Mouse (Mus musculus): Measurements from ENCODE around the gene Slc2a2. TPM values are rescaled to one million over a fixed set of nuclear protein-coding genes. Genes with fewer than 3 reads are reported as not detected.

Gene Slc2a2
- polyA plus RNA-seq (2017; shearing (Covaris generic)), result under 1 TPM; 0.21 to 0.38 (median 0.27) TPM

DNA sequence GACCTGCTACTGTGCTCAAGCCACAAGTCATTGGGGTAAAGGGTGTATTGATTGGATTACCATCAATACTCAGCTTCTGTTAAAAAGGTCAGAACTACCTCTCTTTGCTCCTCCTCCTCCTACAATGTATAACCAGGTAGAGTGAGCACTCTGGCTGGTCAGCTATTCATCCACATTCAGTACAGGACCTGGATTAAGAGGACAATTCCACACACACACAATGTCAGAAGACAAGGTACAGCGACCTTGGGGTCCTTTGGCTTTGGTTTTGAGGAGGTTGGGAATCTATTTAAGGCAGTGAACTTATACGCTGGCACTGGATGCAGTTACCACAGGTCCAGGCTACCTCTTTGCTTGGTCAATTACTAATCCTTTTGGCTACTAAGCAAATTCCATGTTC, at the start of gene Slc2a2:
TSS of gene Slc2a2 (plus strand) at position 107 of the 400 bp plus-strand sequence.
- ATAC-seq, result no peak

DNA sequence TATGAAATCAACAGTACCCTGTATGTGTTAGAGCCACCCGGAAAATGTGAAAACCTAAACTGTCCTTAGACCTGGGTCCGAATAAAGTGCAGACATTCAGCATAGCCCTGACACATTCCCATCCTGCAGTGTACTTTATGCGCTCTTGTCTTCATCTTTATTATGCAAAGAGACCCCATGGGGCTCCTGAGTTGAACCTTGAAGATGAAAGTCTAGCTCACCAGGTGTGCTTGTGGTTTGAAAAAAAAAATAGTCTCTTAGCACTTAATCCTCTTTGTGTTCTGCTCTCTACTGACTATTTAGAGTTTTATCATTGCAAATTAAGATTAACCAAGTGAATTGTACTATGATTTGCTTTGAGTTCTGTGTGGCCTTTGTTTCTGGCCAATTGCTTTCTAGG, 45.1 kb upstream of the Slc2a2 start:
- ATAC-seq, result no peak

DNA sequence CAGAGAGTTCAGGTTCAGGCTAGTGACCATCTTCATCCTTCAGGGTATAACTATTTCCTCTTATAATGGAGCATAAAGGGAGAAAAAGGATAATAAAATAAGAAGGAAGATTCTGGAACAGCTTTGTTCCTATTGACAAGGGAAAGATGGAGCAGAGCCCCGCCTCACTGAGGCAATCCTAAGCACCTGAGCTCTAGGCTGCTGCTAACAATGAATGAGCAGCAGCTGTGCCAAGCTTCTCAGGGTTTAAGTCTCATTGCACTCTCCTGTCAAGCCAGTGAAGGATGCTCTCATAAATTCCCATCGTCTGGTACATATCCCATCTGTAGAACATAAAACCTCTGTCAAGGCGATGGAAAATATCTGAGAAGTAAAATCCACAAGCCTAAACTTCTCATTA, 44.7 kb upstream of the Slc2a2 start:
- no peak for ATAC-seq

DNA sequence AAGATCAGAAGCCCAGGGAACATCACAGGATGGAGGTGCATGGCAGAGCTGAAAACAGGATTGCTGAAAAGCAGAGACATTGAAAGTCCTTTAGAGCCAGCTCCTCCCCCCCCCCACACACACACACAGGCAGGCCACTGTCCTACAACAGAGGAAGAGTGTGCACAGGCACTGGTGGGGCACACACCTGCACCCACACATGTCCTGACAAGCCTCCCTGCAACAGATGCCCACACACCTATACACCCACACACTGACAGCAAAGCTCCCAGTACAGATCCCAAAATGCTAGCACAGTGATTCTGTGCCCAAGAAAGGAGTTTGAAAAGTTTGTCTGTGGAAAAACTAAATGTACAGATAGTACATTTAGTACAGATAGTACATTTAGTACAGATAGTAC, 43.0 kb upstream of the Slc2a2 start:
- no peak for ATAC-seq

DNA sequence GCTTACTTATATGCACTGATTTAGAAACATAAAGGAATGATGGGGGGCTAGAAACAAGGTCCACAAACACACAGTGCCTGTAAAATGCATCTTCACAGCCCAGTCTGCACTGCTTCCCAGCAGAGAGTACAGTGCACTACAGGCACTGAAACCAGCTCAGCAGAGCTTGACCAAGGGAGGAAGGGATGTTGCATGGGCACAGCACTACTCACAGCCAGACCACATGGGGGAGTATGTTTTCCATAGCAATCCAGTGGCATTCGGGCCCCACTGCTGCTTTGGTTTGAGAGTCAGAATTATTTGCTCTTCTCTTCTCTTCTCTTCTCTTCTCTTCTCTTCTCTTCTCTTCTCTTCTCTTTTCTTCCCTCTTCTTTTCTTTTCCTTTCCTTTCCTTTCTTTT, 39.4 kb upstream of the Slc2a2 start:
- ATAC-seq, result no peak

DNA sequence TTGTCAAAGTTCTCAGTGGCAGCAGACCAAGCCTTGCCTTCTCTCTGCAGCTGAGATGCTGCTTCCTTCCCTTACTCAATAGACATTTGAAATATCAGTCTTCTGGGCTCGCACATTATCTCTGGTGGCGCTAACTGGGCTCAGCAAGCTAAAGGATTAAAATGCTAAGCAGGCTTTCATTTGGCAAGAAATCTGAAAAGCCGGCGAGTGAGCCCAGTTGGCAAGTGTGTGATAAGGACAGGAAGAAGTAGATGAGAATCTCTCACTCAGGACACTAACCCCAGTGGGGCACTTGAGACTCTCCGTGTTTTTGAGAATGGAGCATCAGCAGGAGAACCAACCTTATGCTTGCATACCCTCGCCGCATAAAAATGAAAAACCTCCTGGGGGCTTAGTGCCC, 16.9 kb upstream of the Slc2a2 start:
- ATAC-seq, result no peak

DNA sequence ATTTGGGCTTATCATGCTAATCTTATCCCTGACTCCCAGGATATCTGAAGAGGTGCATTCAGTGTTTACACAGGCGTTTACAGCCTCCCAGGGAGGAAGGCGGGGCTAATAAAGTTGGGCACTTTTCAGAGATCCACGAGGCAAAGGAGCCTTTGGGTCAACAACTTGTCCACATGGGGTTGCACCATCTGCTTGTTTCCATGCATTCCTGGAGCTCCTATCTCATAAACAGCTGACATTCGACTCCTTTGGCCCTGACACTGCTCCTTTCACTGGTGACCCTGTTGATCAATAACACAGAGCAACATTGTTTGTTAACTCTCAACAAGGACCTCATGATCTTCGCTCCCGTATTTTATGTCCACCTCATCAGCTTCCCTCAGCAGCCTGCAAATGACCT, 15.8 kb upstream of the Slc2a2 start:
- ATAC-seq, result no peak

DNA sequence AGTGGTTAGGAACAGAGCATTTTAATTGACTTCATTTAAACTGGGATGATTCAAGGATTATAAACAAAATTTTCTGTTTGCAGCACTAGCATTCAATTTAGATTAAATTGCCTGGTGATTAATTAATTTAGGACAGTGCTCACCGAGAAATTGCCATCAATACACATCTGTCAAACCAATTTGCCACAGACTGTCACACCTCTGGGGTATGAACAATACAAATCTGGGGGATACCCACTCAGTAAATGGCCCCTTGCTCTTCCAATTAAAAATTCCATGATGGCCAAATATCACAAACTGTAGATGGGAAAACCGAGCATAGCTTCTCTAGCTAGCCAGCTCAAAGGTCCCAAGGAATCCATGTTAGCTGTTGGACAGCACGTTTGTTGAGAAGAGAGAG, 15.3 kb upstream of the Slc2a2 start:
- ATAC-seq, result no peak

DNA sequence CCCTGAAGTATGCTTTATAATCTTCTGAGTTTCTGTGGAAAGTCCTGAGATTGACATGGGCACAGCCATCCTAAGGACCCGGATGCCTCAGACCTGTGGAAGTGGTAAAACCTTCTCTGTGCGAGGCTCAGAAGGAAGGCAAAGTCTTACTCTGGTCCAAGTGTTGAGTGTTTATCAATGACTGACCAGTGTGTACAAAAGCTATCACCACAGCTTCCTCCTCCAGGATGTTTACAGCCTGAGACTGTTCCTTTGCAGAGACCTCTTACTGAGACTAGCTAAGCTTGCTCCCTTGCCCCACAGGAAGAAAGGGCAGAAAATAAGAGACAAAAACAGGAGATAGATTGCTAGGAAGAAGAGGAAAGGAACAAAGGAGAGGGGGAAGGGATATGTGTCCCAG, 12.2 kb upstream of the Slc2a2 start:
- no peak for ATAC-seq

DNA sequence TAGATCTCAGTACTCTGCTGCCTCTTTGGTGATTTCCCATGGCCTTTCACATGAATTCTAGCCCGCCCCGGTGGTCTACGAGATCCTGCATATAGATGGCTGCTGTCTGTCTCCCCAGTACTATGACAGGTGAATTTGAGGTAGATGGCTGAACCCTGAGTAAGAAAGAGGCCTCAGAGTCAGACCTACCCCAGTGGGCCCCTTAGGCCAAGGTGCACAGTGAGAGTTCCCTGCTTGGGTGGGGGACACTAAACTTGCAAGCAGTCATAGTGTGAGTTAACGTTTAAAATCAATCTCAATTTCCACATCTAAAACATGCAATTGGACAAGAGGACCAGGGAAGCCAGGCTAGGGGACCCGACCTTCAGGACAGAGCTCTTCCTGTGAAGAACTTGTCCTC, 2.9 kb upstream of the Slc2a2 start:
- ATAC-seq, result no peak

DNA sequence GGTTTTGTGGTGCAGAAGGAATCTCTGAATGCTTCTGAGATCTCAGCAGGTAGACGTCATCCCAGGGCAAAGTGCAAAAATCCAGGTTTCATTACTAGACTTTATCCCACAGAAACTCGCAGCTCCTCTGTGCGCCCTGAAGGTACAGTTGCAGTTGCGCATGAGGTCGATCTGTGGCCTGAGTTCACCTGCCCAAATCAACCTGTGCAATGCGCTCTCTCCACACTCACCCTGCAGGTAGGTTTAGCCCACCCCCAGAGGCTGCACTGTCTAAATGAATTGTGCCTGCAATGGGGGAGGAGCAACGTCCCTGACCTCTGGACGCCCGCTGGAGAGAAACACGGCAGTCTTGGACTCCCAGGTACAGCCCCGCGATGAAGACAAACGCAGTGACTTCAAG, 2.1 kb upstream of the Slc2a2 start:
- ATAC-seq, result no peak

DNA sequence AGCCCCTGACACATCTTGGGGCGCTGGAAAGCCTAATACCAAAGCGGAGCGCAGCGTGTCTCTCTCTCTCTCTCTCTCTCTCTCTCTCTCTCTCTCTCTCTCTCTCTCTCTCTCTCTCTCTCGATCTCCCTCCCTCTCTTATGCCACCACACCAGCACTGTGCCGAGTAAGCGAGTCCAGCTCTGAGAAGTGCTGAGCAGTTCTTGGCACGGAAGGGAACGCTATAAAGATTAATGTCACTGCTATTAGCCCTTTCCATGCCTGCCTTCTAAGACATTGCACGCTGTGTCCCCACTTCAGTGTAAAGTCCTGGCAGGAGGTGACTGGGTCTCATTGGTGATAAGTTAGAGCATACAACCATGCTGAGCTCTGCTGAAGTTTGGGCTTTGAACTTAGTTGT, 1.5 kb upstream of the Slc2a2 start:
- no peak for ATAC-seq

DNA sequence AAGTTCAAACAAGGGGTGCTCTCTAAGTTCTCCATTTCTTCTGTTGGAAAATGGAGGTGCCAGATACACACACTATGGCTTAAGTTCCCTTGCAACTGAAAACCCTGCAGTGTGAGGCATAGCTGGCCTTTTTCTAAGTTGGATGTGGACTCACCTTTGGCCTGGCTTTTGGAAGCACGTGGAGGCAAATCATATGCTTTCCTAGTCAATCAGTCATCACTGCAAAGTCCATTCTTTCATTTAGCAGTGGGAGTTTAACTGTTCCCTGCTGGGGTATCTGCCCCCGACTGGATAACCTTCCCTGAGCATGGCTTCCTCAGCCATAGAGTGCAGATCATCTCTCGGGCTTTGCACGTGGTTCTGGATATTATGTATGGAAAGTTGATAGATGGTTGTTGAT, 1.9 kb downstream of the Slc2a2 start:
- no peak for ATAC-seq

DNA sequence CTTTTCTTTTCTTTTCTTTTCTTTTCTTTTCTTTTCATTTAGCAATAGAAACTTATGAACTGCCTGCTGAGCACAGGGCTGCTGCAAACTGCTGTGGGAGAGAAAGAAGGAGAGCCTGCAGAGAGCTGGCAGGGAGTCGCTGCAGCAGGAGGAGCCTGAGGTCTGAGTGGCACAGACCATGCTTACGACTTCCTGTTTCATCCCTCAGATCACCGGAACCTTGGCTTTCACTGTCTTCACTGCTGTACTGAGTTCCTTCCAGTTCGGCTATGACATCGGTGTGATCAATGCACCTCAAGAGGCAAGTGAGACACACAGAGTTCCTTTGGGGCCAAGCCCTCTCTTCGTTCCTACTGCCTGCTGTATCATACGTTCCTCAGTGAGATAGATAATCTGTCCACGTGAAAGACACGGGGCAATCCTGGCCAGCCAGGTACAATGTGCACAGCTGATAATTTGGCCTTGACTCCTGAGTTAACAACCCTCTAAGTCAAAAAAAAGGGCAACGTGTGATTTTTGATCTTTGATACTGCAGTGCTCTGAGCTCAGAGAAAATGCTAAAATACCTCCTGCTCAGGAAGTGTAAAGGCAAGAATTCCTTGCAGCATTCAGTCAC, 7.9 kb downstream of the Slc2a2 start:
- no peak for ATAC-seq

DNA sequence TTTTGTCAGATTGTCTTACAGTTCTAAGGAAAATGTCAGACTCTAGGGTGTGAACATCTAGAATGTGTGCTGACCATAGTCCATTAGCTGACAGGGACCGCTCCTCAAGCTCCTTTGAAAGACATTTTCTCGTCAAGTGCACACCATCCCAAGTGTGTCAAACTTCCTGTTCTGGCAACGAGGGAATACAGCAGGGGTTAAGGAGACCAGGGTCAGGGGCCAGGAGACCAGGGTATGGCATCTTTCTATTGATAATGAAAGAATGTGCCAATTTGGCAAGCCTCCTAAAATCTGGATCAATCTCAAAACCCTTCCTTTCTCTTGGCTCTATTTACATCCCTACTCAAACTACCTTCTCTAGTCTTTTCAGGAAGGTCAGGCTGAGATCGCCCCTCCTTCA, 9.0 kb downstream of the Slc2a2 start:
- no peak for ATAC-seq

DNA sequence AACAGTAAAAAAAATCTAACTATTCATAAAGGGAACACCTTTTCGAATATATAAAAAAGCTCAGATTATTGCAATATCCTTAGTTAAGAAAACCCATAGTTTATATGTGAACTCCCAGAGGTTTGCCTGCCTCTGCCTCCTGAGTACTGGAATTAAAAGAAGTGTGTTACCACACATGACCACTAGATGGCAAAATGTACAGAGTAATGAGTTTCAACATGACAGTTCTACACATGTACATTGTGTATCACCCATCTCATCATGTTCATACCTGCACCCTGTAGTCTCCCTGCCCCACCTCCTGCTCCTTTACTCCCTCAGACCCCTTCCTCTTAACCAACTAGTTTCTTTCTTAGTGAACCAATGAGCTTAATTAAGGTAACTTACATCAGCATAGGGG, 12.0 kb downstream of the Slc2a2 start:
- ATAC-seq, result peak; percentile 58

DNA sequence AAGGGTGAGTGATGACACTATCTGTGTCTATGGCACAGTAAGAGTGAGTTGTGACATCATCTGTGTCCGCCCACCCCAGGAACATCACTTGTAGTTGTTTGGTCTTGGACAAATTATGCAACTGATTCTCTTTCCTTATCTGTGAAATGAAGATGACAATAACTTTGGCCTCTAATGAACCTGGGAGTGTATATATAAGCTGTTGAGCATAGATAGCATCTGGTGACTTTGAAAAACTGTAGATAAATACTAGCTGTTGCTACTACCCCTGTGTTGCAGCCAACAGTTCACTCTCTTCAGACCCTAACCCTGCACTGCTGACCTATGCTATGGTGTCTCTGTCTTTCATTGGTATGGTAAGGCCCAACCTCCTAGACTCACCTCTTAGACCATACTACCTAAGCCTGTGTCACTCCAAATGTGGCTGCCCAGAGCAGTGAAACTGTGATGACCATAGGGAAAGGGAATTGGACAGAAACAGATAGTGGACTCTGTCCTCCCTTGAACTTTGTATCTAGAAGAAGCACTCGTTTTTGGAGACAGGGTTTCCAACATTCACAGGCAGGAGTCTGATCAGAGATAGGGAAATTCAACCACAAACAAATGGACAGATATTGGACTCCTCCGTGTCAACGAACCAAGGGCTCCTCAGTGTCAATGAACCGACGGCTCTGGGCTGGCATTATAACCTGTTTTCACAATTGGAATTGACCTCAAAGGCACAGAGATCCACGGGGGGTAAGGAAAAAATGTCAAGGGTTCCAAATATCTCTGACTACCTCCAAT, 16.4 kb downstream of the Slc2a2 start:
- no peak for ATAC-seq

DNA sequence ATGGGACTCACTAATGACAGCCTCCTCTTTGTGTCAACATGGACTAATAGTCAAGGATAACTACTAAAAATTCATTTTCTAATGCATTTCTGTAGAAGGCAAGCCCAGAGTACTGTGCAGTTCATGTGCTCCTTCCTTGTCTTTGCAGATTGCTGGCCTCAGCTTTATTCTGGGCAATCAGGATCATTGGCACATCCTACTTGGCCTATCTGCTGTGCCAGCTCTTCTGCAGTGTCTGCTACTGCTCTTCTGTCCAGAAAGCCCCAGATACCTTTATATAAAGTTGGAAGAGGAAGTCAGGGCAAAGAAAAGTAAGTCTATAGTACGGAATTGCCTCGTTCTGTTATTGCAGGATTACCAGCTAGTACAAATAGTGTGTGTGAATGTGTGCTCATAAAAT, 20.8 kb downstream of the Slc2a2 start:
- ATAC-seq, result no peak

DNA sequence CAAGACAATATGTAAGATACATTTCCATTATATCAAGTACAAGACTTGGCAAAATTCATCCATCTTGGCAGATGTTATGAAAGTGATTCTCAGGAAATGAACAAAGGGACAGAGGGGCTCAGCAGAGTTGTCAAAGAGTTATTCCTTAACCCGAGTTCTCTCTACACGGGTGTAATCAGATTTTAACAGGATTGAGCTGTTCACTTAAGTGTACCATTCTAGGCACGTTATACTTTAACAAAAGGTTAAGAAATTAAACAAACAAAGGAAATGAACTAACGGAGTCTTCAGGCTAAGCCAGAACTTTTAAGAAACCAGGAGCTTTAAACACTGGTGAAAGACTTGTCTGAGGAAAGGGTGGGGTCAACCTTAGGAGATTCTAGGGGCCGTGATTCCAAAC, 23.5 kb downstream of the Slc2a2 start:
- no peak for ATAC-seq

DNA sequence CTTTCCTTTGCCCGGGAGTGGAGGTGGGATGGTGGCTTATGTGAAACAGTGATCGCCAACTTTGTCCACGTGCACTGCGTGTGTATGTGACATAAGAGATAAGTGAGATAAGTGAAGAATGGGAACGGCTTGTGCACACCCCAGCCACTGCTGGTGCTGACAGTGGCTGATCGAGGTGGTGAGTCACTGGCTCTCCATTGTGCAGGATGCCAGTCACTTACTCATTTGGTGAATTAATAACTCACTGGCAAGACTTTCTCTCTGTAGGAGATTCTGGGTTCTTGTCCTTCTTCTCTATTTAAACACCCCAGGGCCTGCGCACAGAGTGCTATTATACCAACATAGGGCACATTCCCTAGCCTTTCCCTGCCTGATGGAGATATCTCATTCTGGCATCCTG, 24.1 kb downstream of the Slc2a2 start:
- no peak for ATAC-seq

DNA sequence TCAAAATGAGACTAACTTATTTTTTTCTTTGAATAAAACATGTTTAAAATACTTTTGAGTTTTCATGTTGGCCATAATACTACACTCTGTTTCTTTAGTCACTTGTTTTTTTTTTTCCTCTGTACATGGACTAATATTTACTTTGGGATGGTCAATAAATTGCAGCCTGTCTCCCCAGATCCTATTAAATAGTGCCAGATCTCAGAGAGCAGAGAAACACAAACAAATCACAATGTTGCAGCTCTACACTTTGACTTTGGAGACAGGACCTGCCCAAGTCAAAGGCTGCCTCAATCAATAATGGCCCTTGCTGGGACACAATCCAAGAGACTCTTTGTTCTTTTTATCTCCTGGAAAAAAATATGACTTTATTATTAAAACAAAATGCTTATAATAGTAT, 24.8 kb downstream of the Slc2a2 start:
- no peak for ATAC-seq

DNA sequence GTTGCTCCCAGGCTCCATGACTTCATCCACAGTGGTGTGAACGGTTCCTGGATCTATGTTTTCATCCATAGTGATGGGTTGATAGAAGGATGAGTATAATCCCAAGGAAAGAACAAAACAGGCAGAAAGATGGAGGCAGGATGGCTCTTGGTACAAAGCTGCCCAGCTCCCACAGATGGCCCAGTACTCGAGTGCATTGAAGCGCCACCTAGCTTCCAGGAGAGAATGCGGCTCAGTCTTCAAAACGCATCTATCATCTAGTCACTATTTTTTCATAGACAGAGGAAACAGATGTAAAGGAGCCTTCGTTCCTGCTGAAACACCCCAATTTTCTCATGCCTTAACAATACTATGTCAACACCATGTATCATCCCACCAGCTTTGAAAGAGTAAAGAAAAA, 25.8 kb downstream of the Slc2a2 start:
- no peak for ATAC-seq

DNA sequence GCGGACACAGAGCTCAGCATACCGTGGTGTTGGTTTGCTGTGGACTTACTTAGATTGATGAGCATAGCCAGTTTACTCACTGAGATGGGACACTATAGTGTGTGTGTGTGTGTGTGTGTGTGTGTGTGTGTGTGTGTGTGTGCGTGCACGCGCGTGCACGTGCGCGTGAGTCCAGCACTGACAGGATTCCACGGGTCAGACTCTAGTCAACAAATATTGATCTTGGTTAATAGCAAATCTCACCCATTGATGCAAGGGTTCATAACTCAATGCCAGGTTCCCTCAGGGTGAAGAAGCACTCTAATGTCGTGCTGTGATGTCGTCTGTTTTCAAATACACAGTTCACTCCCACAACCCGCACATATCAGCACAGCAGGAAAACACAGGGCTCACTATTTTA, 27.5 kb downstream of the Slc2a2 start:
- ATAC-seq, result no peak

DNA sequence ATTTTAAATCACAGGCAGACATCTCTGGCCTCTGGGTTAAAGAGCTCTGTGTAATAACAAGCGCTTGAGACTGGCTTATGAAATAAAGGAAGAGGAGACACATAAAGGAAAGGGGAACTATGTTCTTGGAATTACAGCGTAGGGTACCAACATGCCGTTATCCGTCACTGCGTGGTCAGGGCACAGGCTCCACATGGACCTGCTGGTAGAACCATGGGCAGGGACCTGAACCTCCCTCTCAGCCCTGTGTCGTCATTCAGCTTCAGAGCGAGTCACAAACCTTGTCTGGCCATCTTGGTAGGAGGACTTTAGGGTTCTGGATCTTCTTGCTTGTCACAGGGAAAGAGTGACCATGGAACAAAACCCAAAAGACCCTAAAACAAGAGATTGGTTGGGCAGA, 28.7 kb downstream of the Slc2a2 start:
- ATAC-seq, result no peak

DNA sequence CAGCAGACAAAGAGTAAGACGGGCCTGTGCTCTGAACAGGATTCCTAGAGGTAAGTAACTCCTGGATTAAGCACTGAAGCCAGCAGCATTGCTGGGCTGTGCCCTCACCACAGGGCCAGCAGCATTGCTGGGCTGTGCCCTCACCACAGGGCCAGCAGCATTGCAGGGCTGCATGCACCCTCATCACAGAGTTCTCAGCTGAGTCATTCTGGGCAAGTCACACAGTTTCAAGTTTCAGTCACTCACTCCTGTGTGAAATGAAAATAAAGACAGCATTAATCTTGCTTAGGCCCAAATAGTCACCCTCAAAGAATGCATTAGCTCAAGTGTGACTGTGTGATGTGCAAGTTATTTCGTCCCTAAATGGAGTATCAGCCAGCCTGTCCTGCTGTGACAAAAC, 37.0 kb downstream of the Slc2a2 start:
- ATAC-seq, result no peak
